Mouse (Mus musculus) midbrain, embryonic 10.5 days (tissue): ENCODE data around the gene Dlgap1. TPM values are rescaled to one million over a fixed set of nuclear protein-coding genes. Genes with fewer than 3 reads are reported as not detected.
A peak's percentile ranks its signal among the peaks of the same experiment; 100 is the strongest.
"Not testable (repeated sequence)": the region's sequence is repeated elsewhere in the genome, so short reads cannot be mapped to it uniquely, and the experiment has no call there.

Experiments used
- DNase-seq: peaks from one replicate; pipeline ENCODE4 v3.0.0-alpha.2; 2017; ENCODE audit warnings: low spot score
- H3K27ac ChIP-seq: fragments of 300-500 bp; sonication (generic); replicated peaks from 2 replicates; pipeline ENCODE4 v1.5.1; 2016; ENCODE audit warnings: mild to moderate bottlenecking
- H3K27me3 ChIP-seq: fragments of 300-500 bp; sonication (generic); 2 replicates; pipeline ENCODE4 v1.6.1; 2016; ENCODE audit warnings: low read depth, mild to moderate bottlenecking; ENCODE audit not compliant: poor library complexity, severe bottlenecking
- H3K36me3 ChIP-seq: fragments of 300-500 bp; sonication (generic); 2 replicates; pipeline ENCODE4 v1.6.1; 2016; ENCODE audit warnings: mild to moderate bottlenecking, moderate library complexity
- H3K4me1 ChIP-seq: fragments of 300-500 bp; sonication (generic); 2 replicates; pipeline ENCODE4 v1.6.1; 2016
- H3K4me3 ChIP-seq: fragments of 300-500 bp; sonication (generic); 2 replicates; pipeline ENCODE4 v1.5.1; 2016; ENCODE audit warnings: mild to moderate bottlenecking, moderate library complexity
- H3K9me3 ChIP-seq: fragments of 300-500 bp; sonication (generic); replicated peaks from 2 replicates; pipeline ENCODE4 v1.6.1; 2016; ENCODE audit warnings: mild to moderate bottlenecking
- WGBS: fragments of 180-500 bp; shearing (Covaris S2); methylation state at CpG from one replicate; pipeline ENCODE4 v1.1.7; 2016; 5-methylcytosine and 5-hydroxymethylcytosine counted together
- polyA plus RNA-seq: library from polyadenylated mRNA; unstranded; fragments of >200 nt; fragmentation: Nextera tagmentation; extraction: Ambion mirVana; gene quantifications from 2 replicates; pipeline ENCODE4 v1.2.1, GENCODE M21; 2016

Dlgap1 gene
- polyA plus RNA-seq, 1 experiment from 2014 or later = 1.0 TPM

DNA sequence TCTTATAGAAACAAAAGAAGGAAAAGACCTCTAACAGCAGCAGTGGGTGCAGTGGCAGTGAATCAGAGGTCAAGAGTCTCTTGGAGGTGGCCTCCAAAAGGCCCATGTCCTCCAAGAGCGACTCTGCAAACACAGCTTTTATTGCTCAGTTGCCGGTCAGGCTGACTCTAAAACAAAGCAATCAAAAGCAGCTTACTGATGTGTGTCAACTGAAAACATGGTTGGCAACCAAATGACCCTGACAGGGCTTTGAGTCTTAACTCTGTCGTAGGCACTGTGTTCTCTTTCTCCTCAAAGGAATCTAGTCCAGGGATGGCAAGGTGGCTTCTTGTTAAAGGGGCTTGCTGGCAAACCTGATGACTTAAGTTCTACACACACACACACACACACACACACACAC lies 840.9 kb downstream of the Dlgap1 start:
- WGBS = 26% methylated on average over 3 of the region's 3 CpGs
- no peak for DNase-seq
- Histone ChIP-seq H3K27me3 (peaks cover 14% of the 10 kb centered on the region), H3K36me3 (no peaks in the 10 kb centered on the region), H3K27ac (no peak overlapping the region), H3K9me3 (no peaks in the 10 kb centered on the region), H3K4me1 (peaks cover 27% of the 10 kb centered on the region), H3K4me3 (no peak overlapping the region)

DNA sequence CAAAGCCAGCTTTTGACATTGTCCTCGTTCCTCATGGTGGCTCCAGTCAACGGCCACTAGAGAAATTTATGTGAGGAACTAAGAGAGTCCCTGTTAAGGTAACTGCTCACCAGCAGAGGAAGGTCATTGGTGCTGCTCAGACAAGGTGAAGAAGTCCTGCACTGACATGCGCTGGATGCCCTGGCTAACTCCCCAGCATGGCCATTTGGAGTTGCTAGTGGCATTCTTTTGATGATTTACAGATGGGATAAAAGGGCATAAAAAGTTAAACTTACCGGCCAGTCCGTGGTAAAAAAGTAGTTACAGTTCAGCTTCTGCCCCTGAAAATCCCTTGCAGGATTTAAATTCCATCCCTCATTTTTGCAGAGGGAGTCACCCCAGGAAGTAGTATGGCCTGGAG lies 841.9 kb downstream of the Dlgap1 start:
- H3K4me3 ChIP-seq = no peak overlapping the region
- H3K27ac ChIP-seq = no peak overlapping the region
- H3K27me3 ChIP-seq = peaks cover 17% of the 10 kb centered on the region
- H3K36me3 ChIP-seq = no peaks in the 10 kb centered on the region
- no peaks in the 10 kb centered on the region for H3K9me3 ChIP-seq
- 90% methylated on average over 5 of the region's 5 CpGs for WGBS
- DNase-seq = no peak
- peaks cover 33% of the 10 kb centered on the region for H3K4me1 ChIP-seq

DNA sequence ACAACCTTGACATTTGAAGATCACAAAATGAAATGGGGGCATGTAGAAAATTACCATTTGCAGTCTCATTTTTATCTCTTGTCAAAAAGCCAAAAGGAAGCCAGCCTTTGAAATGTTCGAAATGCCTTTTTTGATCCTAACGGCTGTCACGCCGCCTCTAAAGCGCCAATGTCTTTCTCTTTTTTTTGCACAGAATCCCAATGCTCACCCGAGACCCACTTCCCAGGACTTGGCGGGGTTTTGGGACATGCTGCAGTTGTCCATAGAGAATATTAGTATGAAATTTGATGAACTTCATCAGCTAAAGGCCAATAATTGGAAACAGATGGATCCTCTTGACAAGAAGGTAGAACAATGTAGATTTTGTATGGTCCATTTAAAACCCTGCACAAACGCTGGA lies 846.1 kb downstream of the Dlgap1 start:
- H3K4me3 ChIP-seq = no peak overlapping the region
- H3K4me1 ChIP-seq = peaks cover 33% of the 10 kb centered on the region
- no peaks in the 10 kb centered on the region for H3K9me3 ChIP-seq
- no peak for DNase-seq
- no peak overlapping the region for H3K27ac ChIP-seq
- peaks cover 45% of the 10 kb centered on the region for H3K27me3 ChIP-seq
- no peaks in the 10 kb centered on the region for H3K36me3 ChIP-seq
- WGBS = 68% methylated on average over 8 of the region's 8 CpGs

GRCm38 (mm10) chr17:70817862-70818451 lies 849.1 kb downstream of the Dlgap1 start:
- 2% methylated on average over 51 of the region's 51 CpGs for WGBS
- peaks cover 66% of the 10 kb centered on the region for H3K27me3 ChIP-seq
- peak overlapping the region; percentile 77 for H3K27ac ChIP-seq
- H3K4me1 ChIP-seq = peaks cover 24% of the 10 kb centered on the region
- no peaks in the 10 kb centered on the region for H3K9me3 ChIP-seq
- H3K36me3 ChIP-seq = no peaks in the 10 kb centered on the region
- peak; percentile 69 for DNase-seq
- peak overlapping the region; percentile 59 for H3K4me3 ChIP-seq

DNA sequence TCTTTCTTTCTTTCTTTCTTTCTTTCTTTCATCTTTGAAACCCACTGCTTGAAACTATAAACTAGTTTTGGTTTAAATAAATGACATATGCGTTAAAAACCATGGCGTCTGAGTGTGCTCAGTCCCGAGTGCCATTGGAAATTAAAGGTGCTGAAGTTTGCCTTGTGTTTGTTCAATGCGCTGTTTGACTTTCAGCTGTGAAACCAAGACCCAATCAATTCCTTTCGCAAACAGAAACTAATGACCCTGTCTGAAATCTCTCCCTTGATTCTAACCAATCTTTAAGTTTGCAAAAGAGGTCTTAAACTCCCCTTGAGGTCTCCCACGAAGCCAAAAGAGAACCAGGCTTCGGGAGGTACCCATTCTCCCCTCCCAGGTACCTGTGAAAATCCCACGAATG lies 854.2 kb downstream of the Dlgap1 start:
- WGBS = 86% methylated on average over 8 of the region's 8 CpGs
- Histone ChIP-seq H3K4me3 (no peak overlapping the region), H3K27ac (no peak overlapping the region), H3K27me3 (peaks cover 40% of the 10 kb centered on the region), H3K4me1 (peaks cover 6% of the 10 kb centered on the region), H3K9me3 (no peaks in the 10 kb centered on the region), H3K36me3 (no peaks in the 10 kb centered on the region)
- no peak for DNase-seq

- no peak overlapping the region for H3K27ac ChIP-seq
- H3K27me3 ChIP-seq = peaks cover 18% of the 10 kb centered on the region; the same call in 1 of the 2 replicates
- no peaks in the 10 kb centered on the region for H3K36me3 ChIP-seq
- H3K4me1 ChIP-seq = peaks cover 7% of the 10 kb centered on the region; the same call in 1 of the 2 replicates
- DNase-seq = no peak
- no peak overlapping the region for H3K4me3 ChIP-seq
- 85% methylated on average over 12 of the region's 12 CpGs for WGBS
- no peaks in the 10 kb centered on the region for H3K9me3 ChIP-seq
These were observed 857.4 kb downstream of the Dlgap1 start for GRCm38 (mm10) chr17:70826227-70826626.

DNA sequence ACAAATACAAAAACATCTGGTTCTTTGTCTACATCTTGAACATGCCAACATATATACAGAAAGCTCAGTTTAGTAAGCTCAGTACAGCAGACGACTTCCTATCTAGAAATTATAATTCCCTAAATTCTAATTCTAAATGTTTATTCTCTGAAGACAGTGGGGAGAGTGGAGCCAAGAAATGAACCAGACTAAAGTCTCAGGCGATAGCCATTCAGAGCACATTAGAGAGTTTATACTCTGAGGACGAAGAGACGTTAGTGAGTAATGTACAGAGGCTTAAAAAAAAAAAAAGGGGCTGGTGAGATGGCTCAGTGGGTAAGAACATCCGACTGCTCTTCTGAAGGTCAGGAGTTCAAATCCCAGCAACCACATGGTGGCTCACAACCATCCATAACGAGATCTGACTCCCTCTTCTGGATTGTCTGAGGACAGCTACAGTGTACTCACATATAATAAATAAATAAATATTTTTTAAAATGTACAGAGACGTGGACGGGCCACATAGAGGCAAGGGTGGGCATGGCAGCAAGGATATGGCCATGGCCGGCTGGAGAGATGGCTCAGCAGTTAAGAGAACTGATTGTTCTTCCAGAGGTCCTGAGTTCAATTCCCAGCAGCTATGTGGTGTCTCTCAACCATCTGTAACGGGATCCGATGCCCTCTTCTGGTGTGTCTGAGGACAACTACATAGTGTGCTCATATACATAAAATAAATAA lies 858.7 kb downstream of the Dlgap1 start:
- H3K36me3 ChIP-seq, H3K4me1 ChIP-seq, DNase-seq, H3K9me3 ChIP-seq, H3K27ac ChIP-seq, H3K4me3 ChIP-seq: not testable (repeated sequence)
- H3K27me3 ChIP-seq = peaks cover 10% of the 10 kb centered on the region
- 87% methylated on average over 11 of the region's 11 CpGs for WGBS

- 71% methylated on average over 4 of the region's 4 CpGs for WGBS
- DNase-seq = no peak
- Histone ChIP-seq H3K4me3 (no peak overlapping the region), H3K4me1 (peaks cover 7% of the 10 kb centered on the region; the same call in 1 of the 2 replicates), H3K9me3 (no peaks in the 10 kb centered on the region), H3K36me3 (peaks cover 4% of the 10 kb centered on the region; the same call in 1 of the 2 replicates), H3K27ac (no peak overlapping the region), H3K27me3 (peaks cover 14% of the 10 kb centered on the region)
These were observed 859.3 kb downstream of the Dlgap1 start for GRCm38 (mm10) chr17:70828180-70828528.

GRCm38 (mm10) chr17:70828569-70828968 lies 859.7 kb downstream of the Dlgap1 start:
- Histone ChIP-seq H3K4me1 (peaks cover 7% of the 10 kb centered on the region; the same call in 1 of the 2 replicates), H3K4me3 (no peak overlapping the region), H3K27me3 (peaks cover 19% of the 10 kb centered on the region), H3K9me3 (no peaks in the 10 kb centered on the region), H3K27ac (no peak overlapping the region), H3K36me3 (peaks cover 4% of the 10 kb centered on the region; the same call in 1 of the 2 replicates)
- WGBS = 91% methylated on average over 2 of the region's 2 CpGs
- no peak for DNase-seq

DNA sequence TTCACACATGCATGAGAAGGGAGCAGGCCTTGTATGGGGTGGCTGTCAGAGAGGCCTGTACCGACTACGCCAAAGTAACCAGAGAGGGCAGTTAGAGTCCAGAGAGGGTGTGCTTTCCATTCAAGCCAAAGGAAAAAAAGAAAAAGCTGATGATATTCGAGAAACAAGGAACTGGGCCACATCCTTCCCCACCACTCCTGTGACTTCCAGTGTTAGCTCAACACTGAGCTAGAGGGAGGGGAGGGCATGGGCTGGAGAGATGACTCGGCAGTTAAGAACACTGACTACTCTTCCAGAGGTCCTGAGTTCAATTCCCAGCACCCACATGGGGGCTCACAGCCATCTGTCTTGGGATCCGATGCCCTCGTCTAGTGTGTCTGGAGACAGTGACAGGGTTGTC lies 860.3 kb downstream of the Dlgap1 start:
- Histone ChIP-seq H3K4me1 (peaks cover 9% of the 10 kb centered on the region), H3K27me3 (peaks cover 25% of the 10 kb centered on the region), H3K9me3 (no peaks in the 10 kb centered on the region), H3K4me3 (no peak overlapping the region), H3K27ac (no peak overlapping the region), H3K36me3 (peaks cover 4% of the 10 kb centered on the region; the same call in 1 of the 2 replicates)
- no peak for DNase-seq
- 87% methylated on average over 6 of the region's 6 CpGs for WGBS

GRCm38 (mm10) chr17:70829943-70830715 lies 861.3 kb downstream of the Dlgap1 start:
- 74% methylated on average over 23 of the region's 23 CpGs for WGBS
- DNase-seq = peak; percentile 34
- Histone ChIP-seq H3K4me3 (no peak overlapping the region), H3K4me1 (peaks cover 18% of the 10 kb centered on the region), H3K27me3 (peaks cover 29% of the 10 kb centered on the region), H3K9me3 (no peaks in the 10 kb centered on the region), H3K36me3 (peaks cover 4% of the 10 kb centered on the region; the same call in 1 of the 2 replicates), H3K27ac (no peak overlapping the region)

DNA sequence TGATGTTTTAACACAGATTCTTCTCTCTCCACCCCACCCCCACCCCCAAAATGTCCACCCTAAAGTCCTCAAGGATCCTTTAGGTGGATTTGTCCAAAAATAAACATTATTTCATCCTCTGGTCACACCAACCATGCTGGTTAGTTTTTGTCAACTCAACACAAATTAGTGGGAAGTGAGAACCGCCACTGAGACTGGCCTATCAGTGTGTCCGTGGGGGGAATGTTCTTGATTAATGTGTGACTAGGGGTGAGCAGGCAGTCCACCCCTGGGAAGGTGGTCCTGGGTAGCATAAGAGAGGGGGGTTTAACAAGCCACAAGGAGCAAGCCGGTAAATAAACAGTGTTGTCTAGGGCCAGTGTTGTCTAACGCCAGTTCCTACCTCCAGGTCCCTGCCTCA lies 862.7 kb downstream of the Dlgap1 start:
- WGBS = 85% methylated on average over 4 of the region's 4 CpGs
- DNase-seq = no peak
- Histone ChIP-seq H3K9me3 (no peaks in the 10 kb centered on the region), H3K27ac (no peak overlapping the region), H3K4me3 (no peak overlapping the region), H3K36me3 (peaks cover 4% of the 10 kb centered on the region; the same call in 1 of the 2 replicates), H3K4me1 (peaks cover 30% of the 10 kb centered on the region), H3K27me3 (peaks cover 41% of the 10 kb centered on the region)

- H3K4me3 ChIP-seq = no peak overlapping the region
- no peak overlapping the region for H3K27ac ChIP-seq
- no peaks in the 10 kb centered on the region for H3K9me3 ChIP-seq
- peaks cover 44% of the 10 kb centered on the region for H3K27me3 ChIP-seq
- DNase-seq = no peak
- peaks cover 4% of the 10 kb centered on the region; the same call in 1 of the 2 replicates for H3K36me3 ChIP-seq
- 91% methylated on average over 9 of the region's 9 CpGs for WGBS
- peaks cover 35% of the 10 kb centered on the region for H3K4me1 ChIP-seq
These were observed 863.7 kb downstream of the Dlgap1 start for GRCm38 (mm10) chr17:70832544-70832943.
